Mouse (Mus musculus): ENCODE results near the gene Ascc1.

DNA sequence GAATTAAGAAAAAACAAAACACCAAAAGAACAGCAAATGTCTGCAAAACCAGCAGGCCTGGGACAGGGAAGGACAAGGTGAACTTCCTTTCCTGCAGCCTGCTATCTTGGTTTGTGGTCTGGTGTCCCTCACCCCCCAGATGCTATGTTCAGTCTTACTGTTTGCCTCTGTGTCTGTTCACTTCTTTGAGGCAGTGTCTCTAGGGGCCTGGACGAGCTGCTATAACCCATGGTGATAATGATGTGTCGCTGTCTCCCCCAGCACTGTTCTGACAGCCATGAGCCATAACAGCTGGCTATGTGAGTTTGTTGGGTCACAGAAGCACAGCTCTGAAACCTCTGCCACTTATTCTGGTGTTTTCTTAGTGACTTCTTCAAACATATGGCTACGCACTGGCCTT is 27.8 kb upstream of the Ascc1 start:
- TF ChIP-seq MYOD1 (IDR thresholded peaks at IDR 0.05; ENCODE audit: control insufficient read depth, insufficient read length, low read depth) (no peak), CTCF (IDR thresholded peaks at IDR 0.05; ENCODE audit: control insufficient read depth, insufficient read depth, insufficient read length) (no peak), USF1 (IDR thresholded peaks at IDR 0.05; ENCODE audit: low read depth) (no peak), MAX (IDR thresholded peaks at IDR 0.05) (no peak), MYOG (IDR thresholded peaks at IDR 0.05; ENCODE audit: control insufficient read depth, extremely low read depth, insufficient read length) (no peak), FOSL1 (IDR thresholded peaks at IDR 0.05; ENCODE audit: insufficient read depth, low read length, poor library complexity, severe bottlenecking) (no peak)

All from C2C12 (cell line).